Mouse (Mus musculus): ENCODE results near the gene Lrrc8d.

Gene Lrrc8d

DNA sequence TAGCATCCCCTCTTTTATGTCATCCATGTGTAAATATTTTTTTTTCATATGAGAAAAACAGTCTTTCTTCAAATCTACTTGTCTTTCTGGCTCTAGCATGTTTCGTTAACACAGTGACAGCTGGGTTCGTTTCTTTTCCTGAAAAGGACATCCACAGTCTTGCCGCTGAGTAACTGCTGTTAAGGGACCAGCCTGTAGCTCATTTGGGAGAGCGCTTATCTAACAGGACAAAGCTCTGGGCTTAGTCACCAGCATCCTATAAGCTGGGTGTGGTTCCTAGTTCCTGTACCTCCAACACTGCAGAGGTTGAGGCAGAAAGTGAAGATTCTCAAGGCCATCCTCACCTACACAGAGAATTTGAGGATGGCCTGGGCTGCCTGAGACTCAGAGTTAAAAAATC lies 20.5 kb upstream of the Lrrc8d start:
- no peak for TF ChIP-seq GATA4 (IDR thresholded peaks at IDR 0.05; ENCODE audit: insufficient replicate concordance, low read length)

- no peak for TF ChIP-seq GATA4 (IDR thresholded peaks at IDR 0.05; ENCODE audit: insufficient replicate concordance, low read length)
These were observed 19.6 kb upstream of the Lrrc8d start for GRCm38 (mm10) chr5:105679921-105680843.

- no peak for TF ChIP-seq GATA4 (IDR thresholded peaks at IDR 0.05; ENCODE audit: insufficient replicate concordance, low read length)
These were observed 17.6 kb upstream of the Lrrc8d start for GRCm38 (mm10) chr5:105682143-105682611.

DNA sequence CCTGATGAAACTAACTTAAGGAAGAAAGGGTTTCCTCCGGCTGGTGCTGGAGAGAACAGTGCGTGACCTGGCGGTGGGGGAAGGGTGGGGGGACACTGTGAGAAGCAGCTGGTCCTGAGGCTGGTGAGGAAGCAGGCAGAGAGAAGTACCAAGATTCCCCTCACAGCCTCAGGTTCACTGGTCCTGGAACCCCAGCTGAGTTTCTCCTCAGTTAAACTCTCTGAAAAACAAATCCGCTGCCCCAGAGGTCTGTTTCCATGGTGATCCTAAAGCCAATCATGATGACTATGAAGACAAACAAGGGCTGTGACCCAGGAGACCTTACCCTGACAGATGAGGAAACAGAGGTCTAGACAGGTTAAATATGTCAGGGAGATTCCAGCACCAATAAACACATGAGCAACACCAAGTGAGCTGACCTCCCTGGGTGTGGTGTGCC lies 15.8 kb upstream of the Lrrc8d start:
- TF ChIP-seq GATA4 (IDR thresholded peaks at IDR 0.05; ENCODE audit: insufficient replicate concordance, low read length): no peak

DNA sequence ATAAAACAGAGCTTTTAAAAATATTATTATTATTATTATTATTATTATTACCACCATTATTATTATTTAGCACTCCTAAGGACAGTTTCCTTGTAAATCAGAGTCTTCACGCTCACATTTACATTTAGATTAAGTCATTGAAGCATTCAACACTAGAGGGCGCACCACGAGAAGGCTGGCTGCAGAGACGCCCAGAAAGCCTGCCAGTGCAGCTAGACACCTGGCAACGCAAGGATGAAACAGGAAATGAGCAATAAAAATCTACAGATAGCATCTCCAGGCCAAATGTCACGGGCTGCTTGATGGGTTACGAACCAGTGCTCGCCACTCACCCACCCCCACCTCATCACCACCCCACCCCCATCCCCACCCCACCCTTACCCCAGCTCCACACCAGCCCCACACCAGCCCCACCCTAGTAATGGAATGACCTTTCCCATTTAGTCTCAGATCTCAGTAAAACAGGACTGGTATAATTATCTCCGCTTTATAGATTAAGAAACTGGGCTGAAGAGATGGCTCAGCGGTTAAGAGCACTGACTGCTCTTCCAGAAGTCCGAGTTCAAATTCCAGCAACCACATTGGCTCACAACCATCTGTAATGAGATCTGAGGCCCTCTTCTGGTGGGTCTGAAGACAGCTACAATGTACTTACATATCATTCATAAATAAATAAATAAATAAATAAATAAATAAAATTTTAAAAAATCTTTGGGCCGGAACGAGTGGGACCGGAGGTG lies 14.7 kb upstream of the Lrrc8d start:
- TF ChIP-seq GATA4 (IDR thresholded peaks at IDR 0.05; ENCODE audit: insufficient replicate concordance, low read length): no peak

GRCm38 (mm10) chr5:105686331-105686995 lies 13.3 kb upstream of the Lrrc8d start:
- no peak for TF ChIP-seq GATA4 (IDR thresholded peaks at IDR 0.05; ENCODE audit: insufficient replicate concordance, low read length)

GRCm38 (mm10) chr5:105690502-105691454 lies 9.0 kb upstream of the Lrrc8d start:
- no peak for TF ChIP-seq GATA4 (IDR thresholded peaks at IDR 0.05; ENCODE audit: insufficient replicate concordance, low read length)

GRCm38 (mm10) chr5:105691645-105692044 lies 8.1 kb upstream of the Lrrc8d start:
- no peak for TF ChIP-seq GATA4 (IDR thresholded peaks at IDR 0.05; ENCODE audit: insufficient replicate concordance, low read length)

- TF ChIP-seq GATA4 (IDR thresholded peaks at IDR 0.05; ENCODE audit: insufficient replicate concordance, low read length): no peak
These were observed 5.3 kb upstream of the Lrrc8d start for GRCm38 (mm10) chr5:105694339-105694930.

GRCm38 (mm10) chr5:105696049-105696448 lies 3.7 kb upstream of the Lrrc8d start:
- no peak for TF ChIP-seq GATA4 (IDR thresholded peaks at IDR 0.05; ENCODE audit: insufficient replicate concordance, low read length)

DNA sequence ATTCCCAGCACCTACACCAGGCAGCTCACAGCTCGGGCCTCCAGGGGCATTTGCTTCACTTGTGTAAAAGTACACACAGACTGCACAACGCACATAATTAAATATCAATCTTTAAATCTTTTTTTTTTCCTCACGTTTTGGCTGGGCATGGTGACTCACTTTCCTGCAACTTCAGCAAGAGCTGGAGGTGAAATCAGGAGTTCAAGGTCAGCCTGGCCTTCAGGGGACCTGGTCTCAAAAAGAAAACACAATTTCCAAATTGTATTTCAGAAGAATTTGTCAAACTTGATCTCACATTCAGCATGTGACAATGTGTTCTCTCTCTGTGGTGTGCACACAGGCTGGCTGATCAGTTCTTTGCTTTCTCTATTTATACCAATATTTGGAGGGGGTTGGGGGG lies 1.9 kb upstream of the Lrrc8d start:
- no peak for TF ChIP-seq GATA4 (IDR thresholded peaks at IDR 0.05; ENCODE audit: insufficient replicate concordance, low read length)

DNA sequence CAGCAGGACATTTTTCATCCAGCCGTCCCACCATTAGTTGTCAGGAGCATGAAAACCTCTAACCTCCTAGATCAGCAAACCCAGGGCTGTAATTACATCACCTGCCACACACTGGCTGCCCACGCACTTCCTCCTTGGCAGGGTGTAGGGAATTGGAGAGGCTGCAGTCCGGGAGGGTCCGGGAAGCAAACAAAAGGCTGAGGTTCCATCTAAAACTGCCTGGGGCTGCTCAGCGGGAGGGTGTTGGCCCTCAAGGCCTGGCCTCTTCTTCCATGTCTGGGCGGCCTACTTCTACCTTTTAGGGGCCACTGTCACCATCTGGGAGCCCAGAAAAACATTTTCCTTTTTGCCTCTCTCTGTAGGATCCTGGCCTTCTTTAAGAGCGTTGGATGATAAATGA lies 1.1 kb upstream of the Lrrc8d start:
- TF ChIP-seq GATA4 (IDR thresholded peaks at IDR 0.05; ENCODE audit: insufficient replicate concordance, low read length): no peak

GRCm38 (mm10) chr5:105700070-105700851 lies 492 bp downstream of the Lrrc8d start:
- TF ChIP-seq GATA4 (IDR thresholded peaks at IDR 0.05; ENCODE audit: insufficient replicate concordance, low read length): peak; percentile 87; the same call in 1 of the 2 replicates

Data from liver, adult (tissue).